In genomic region chr2:84723856-84724255, GRCm38 (mm10) we compare ENCODE assay signal across 25 mouse cellular contexts. TPM values are rescaled to one million over a fixed set of nuclear protein-coding genes. Genes with fewer than 3 reads are reported as not detected.
"Had no signal": no experiment of that assay in that cellular context is flagged by ENCODE, and none has a peak within 500 bp of the region (broad histone marks: within the 10 kb centered on the region; RNA-seq: fewer than 3 reads in every experiment).

No protein-coding gene starts in this region.

- H3K9ac ChIP-seq: forebrain, postnatal 0 days; heart, embryonic 12.5 days; hindbrain, embryonic 12.5 days; hindbrain, embryonic 14.5 days; intestine, embryonic 15.5 days; limb, embryonic 12.5 days had no signal

- H3K27ac ChIP-seq: heart, adult 2 months; heart, embryonic 10.5 days; hindbrain, embryonic 10.5 days; hindbrain, embryonic 12.5 days; hindbrain, embryonic 14.5 days; intestine, embryonic 15.5 days; layer of hippocampus, adult 2 months; left cerebral cortex, adult 2 months; limb, embryonic 10.5 days; limb, embryonic 12.5 days had no signal

- H3K4me2 ChIP-seq: heart, embryonic 12.5 days; hindbrain, embryonic 12.5 days; hindbrain, embryonic 14.5 days; intestine, embryonic 15.5 days; limb, embryonic 12.5 days had no signal

- H3K9me3 ChIP-seq: heart, embryonic 10.5 days; heart, embryonic 12.5 days; hindbrain, embryonic 10.5 days; hindbrain, embryonic 12.5 days; intestine, embryonic 15.5 days; limb, embryonic 10.5 days; limb, embryonic 12.5 days had no signal

- H3K27me3 ChIP-seq: heart, embryonic 12.5 days; hindbrain, embryonic 12.5 days; intestine, embryonic 15.5 days; limb, embryonic 12.5 days had no signal

- ATAC-seq: forebrain, postnatal 0 days; hindbrain, embryonic 16.5 days; inflammation-experienced regulatory T-cells, adult 6 months; intestine, embryonic 15.5 days; intestine, postnatal 0 days had no signal

- H3K4me3 ChIP-seq: heart, adult 2 months; heart, embryonic 10.5 days; heart, embryonic 12.5 days; hindbrain, embryonic 10.5 days; hindbrain, embryonic 12.5 days; intestine, embryonic 15.5 days; layer of hippocampus, adult 2 months; left cerebral cortex, adult 2 months; limb, embryonic 10.5 days; limb, embryonic 12.5 days had no signal

- DNase-seq: forebrain, postnatal 0 days; gastrocnemius, postnatal 10 days; gastrocnemius, postnatal 25 days; heart, adult 2 months; heart, postnatal 10 days; heart, postnatal 4 days; kidney, adult 18-20 months; kidney, adult 8-10 months; kidney, postnatal 10 days; kidney, postnatal 25 days; kidney, postnatal 4 days had no signal

RNA-seq across cellular contexts. Expression of gene Ypel4, which starts 10.0 kb away (rescaled TPM):
- total RNA-seq: granulocyte monocyte progenitor cell, adult 5-6 weeks had no signal

RNA-seq across cellular contexts. Expression of gene Gm19426, which starts 19.6 kb away (rescaled TPM):
- total RNA-seq: granulocyte monocyte progenitor cell, adult 5-6 weeks had no signal
- polyA plus RNA-seq: inflammation-experienced regulatory T-cells, adult 6 months had no signal
